In the genomic region with DNA sequence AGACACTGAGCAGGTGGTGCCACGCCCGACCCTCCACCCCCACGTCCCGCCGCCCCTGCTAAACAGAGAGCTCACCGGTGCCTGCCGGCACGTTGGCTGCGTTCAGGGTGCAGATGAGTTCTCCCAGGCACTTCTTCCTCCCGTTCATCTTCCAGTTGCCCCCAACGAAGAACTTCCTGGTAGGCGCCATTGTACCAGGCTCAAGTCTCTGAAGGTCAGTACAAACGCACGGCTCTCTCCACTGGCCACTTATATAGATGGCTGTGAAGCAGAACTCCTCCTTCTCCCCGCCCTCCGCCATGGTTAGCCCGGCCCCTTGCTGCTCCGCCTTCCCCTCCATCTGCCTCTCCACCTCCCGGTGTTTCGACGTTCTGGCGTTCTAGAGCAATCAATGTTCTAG, we compare ENCODE assay signal across 8 mouse cellular contexts. TPM values are rescaled to one million over a fixed set of nuclear protein-coding genes. Genes with fewer than 3 reads are reported as not detected.
DNase-seq lines count a peak whose midpoint lies in the region; ATAC-seq and TF ChIP-seq lines count a peak whose summit lies in the region.

Gene Tpi1, minus strand, starts transcription at position 364 of the 400 bp plus-strand sequence.

- peak; percentile 93 for DNase-seq in ZHBTc4 (ENCODE audit: low read depth, low spot score)
- DNase-seq in gastrocnemius, postnatal 10 days: peak; percentile 87
- DNase-seq in induced T-regulatory cell, adult 2 months (ENCODE audit: low read depth): peak; percentile 90
- DNase-seq in left cerebral cortex, adult 9 months (ENCODE audit: low spot score in 2 of 2): peak; percentile 71 to 92
- peak; percentile 87 for DNase-seq in right cerebral cortex, postnatal 14 days
- DNase-seq in urinary bladder, postnatal 36 days (ENCODE audit: low spot score in 2 of 2): peak; percentile 91 to 93

- H3K4me1 ChIP-seq in cortical plate, adult 2 months (ENCODE audit: control insufficient read depth, insufficient read depth, low read length): peaks cover 4% of the 10 kb centered on the region

- TF ChIP-seq CTCF in cortical plate, adult 2 months (IDR thresholded peaks at IDR 0.05; ENCODE audit: extremely low read depth, insufficient read depth, low read length): no peak

- peak within 1 kb of the TSS; percentile 66 for H3K4me3 ChIP-seq in cortical plate, adult 2 months (ENCODE audit: insufficient read depth, low read length)

- TF ChIP-seq POLR2A in cortical plate, adult 2 months (IDR thresholded peaks at IDR 0.05; ENCODE audit: extremely low read depth, insufficient read depth, low read length): peak; percentile 100

- peak; percentile 73 for ATAC-seq in megakaryocyte progenitor cell, adult 5-6 weeks (replicated peaks; ENCODE audit: poor library complexity)

- no peak within 1 kb of the TSS for H3K27ac ChIP-seq in cortical plate, adult 2 months (ENCODE audit: insufficient read depth, low read length)

RNA-seq across cellular contexts. Expression of gene Tpi1, which starts in this region (rescaled TPM):
- 1,059 and 1,064 TPM in 2 replicates for polyA plus RNA-seq in cortical plate, adult 2 months (2012; rRNA removed)
- total RNA-seq in gastrocnemius, postnatal 10 days (2021): 1,000 to 10,000 TPM; 2,520 to 2,805 TPM
- total RNA-seq in megakaryocyte progenitor cell, adult 5-6 weeks (2015): 279 and 298 TPM in 2 replicates
- 240 and 287 TPM in 2 replicates for total RNA-seq in megakaryocyte progenitor cell, adult 5-6 weeks (2017)

Comparison
In these comparisons a context has a peak if more than half of its experiments do, and no peak if none do; other contexts are left out.
1. RNA of gene Tpi1 (total RNA-seq): 2,520 to 2,805 TPM in gastrocnemius, postnatal 10 days; 240 to 298 TPM in megakaryocyte progenitor cell, adult 5-6 weeks; every median in the first group is over 4 times any median in the second.
2. Peak in every context shown above with its lines, with median percentiles within 50 percentile points of each other: DNase-seq.